Mouse (Mus musculus) embryonic facial prominence, embryonic 11.5 days (tissue): ENCODE measurements around the gene Sumf1. TPM values are rescaled to one million over a fixed set of nuclear protein-coding genes. Genes with fewer than 3 reads are reported as not detected.

ENCODE experiments used
- ATAC-seq: fragments of 200-750 bp; cut with Nextera tagmentation; replicated peaks from 2 replicates; pipeline ENCODE4 v1.8.0; 2017; ENCODE audit warnings: low read depth; ENCODE audit not compliant: insufficient number of reproducible peaks, low FRiP score, low TSS enrichment
- DNase-seq: peaks from one replicate; pipeline ENCODE4 v3.0.0-alpha.2; 2015; ENCODE audit warnings: low spot score
- H3K27ac ChIP-seq: fragments of 300-500 bp; sonication (generic); replicated peaks from 2 replicates; pipeline ENCODE4 v1.5.1; 2014; ENCODE audit warnings: mild to moderate bottlenecking, low read depth, low read length, control low read depth
- H3K27me3 ChIP-seq: fragments of 300-500 bp; sonication (generic); 2 replicates; pipeline ENCODE4 v1.6.1; 2014; ENCODE audit warnings: mild to moderate bottlenecking, low read length, moderate library complexity, mixed read lengths; ENCODE audit not compliant: control insufficient read depth, insufficient read depth
- H3K36me3 ChIP-seq: fragments of 300-500 bp; sonication (generic); replicated peaks from 2 replicates; pipeline ENCODE4 v1.6.1; 2014; ENCODE audit warnings: low read depth, mild to moderate bottlenecking, low read length, moderate library complexity, mixed read lengths; ENCODE audit not compliant: control insufficient read depth, insufficient read depth
- H3K4me1 ChIP-seq: fragments of 300-500 bp; sonication (generic); 2 replicates; pipeline ENCODE4 v1.6.1; 2014; ENCODE audit warnings: low read length, mixed read lengths; ENCODE audit not compliant: control insufficient read depth, insufficient read depth
- H3K4me2 ChIP-seq: fragments of 300-500 bp; sonication (generic); 2 replicates; pipeline ENCODE4 v1.6.1; 2014; ENCODE audit warnings: low read depth, mild to moderate bottlenecking, control low read depth, low read length, moderate library complexity
- H3K4me3 ChIP-seq: fragments of 300-500 bp; sonication (generic); 2 replicates; pipeline ENCODE4 v1.5.1; 2014; ENCODE audit warnings: low read depth, low read length, control low read depth
- H3K9ac ChIP-seq: fragments of 300-500 bp; sonication (generic); replicated peaks from 2 replicates; pipeline ENCODE4 v1.6.1; 2014; ENCODE audit warnings: mild to moderate bottlenecking, control low read depth, low read length
- H3K9me3 ChIP-seq: fragments of 300-500 bp; sonication (generic); replicated peaks from 2 replicates; pipeline ENCODE4 v1.6.1; 2016; ENCODE audit warnings: mild to moderate bottlenecking, low read length, inconsistent platforms, mixed read lengths; ENCODE audit not compliant: control insufficient read depth
- WGBS: fragments of 180-500 bp; shearing (Covaris S2); extraction: QIAGEN DNeasy Blood & Tissue Kit; methylation state at CpG from one replicate; pipeline ENCODE4 v1.1.7; 2014; 5-methylcytosine and 5-hydroxymethylcytosine counted together
- polyA plus RNA-seq: library from polyadenylated mRNA; unstranded; fragments of >200 nt; fragmentation: Nextera tagmentation; extraction: Ambion mirVana; gene quantifications from 2 replicates; pipeline ENCODE4 v1.2.1, GENCODE M21; 2014

Gene Sumf1
- polyA plus RNA-seq, 1 experiment from 2014 or later: 17.2 TPM

GRCm38 (mm10) chr6:108198286-108198685, 12.9 kb upstream of the Sumf1 start:
- Histone ChIP-seq H3K27me3 (no peaks in the 10 kb centered on the region), H3K9ac (no peak overlapping the region), H3K4me1 (no peaks in the 10 kb centered on the region), H3K4me2 (no peak overlapping the region), H3K27ac (no peak overlapping the region), H3K4me3 (no peak overlapping the region), H3K9me3 (no peaks in the 10 kb centered on the region), H3K36me3 (no peaks in the 10 kb centered on the region)
- DNase-seq (no peak), ATAC-seq (no peak)
- 88% methylated on average over 7 of the region's 7 CpGs for WGBS

DNA sequence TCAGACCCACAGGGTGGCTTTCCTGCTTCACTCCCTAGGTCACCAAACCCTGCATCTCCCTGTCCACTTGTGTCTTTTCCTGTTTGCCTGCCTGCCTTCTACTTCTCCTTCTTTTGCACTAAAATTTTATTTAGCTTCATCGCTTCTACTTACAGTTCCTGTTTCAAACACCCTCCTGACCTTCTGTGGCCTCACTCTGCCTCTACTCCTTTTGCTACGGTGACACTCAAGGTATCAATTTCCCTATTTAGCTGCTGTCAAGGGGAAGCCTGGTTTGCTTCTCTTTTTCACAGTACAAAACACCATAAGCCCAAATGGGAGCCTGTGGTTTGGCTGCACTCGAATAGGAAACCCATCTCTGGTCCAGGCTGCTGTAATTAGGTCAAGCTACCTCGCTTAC, 11.7 kb upstream of the Sumf1 start:
- no peaks in the 10 kb centered on the region for H3K9me3 ChIP-seq
- H3K4me2 ChIP-seq: no peak overlapping the region
- H3K4me3 ChIP-seq: no peak overlapping the region
- no peaks in the 10 kb centered on the region for H3K27me3 ChIP-seq
- H3K9ac ChIP-seq: no peak overlapping the region
- H3K27ac ChIP-seq: no peak overlapping the region
- DNase-seq (no peak), ATAC-seq (no peak)
- 61% methylated on average over 4 of the region's 4 CpGs for WGBS
- H3K36me3 ChIP-seq: no peaks in the 10 kb centered on the region
- H3K4me1 ChIP-seq: no peaks in the 10 kb centered on the region

DNA sequence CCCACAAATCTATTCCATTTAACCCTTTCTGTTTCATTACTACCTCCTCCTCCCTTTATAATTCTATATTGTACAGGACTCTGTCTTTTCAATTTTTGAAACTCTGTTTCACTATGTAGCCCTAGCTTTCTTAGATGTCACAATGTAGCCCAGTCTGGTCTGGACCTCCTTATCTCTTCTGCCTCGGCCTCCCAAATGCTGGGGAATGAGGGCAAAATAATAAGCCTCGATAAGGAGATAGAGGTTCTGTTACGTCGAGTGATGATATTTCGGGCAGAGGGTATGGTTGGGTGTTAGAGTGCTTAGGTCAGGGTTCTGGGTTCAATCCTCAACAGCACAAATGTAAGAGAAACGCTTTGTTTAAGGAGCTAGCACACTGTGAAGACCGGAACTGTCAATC, 11.3 kb upstream of the Sumf1 start:
- H3K27ac ChIP-seq: no peak overlapping the region
- ATAC-seq: no peak
- 83% methylated on average over 7 of the region's 7 CpGs for WGBS
- no peak for DNase-seq
- H3K4me1 ChIP-seq: no peaks in the 10 kb centered on the region
- no peaks in the 10 kb centered on the region for H3K9me3 ChIP-seq
- no peak overlapping the region for H3K4me2 ChIP-seq
- no peak overlapping the region for H3K4me3 ChIP-seq
- H3K9ac ChIP-seq: no peak overlapping the region
- H3K27me3 ChIP-seq: no peaks in the 10 kb centered on the region
- H3K36me3 ChIP-seq: no peaks in the 10 kb centered on the region

- 79% methylated on average over 4 of the region's 4 CpGs for WGBS
- H3K27ac ChIP-seq: no peak overlapping the region
- ATAC-seq: no peak
- H3K4me2 ChIP-seq: no peak overlapping the region
- no peak overlapping the region for H3K9ac ChIP-seq
- H3K36me3 ChIP-seq: no peaks in the 10 kb centered on the region
- H3K9me3 ChIP-seq: no peaks in the 10 kb centered on the region
- no peaks in the 10 kb centered on the region for H3K4me1 ChIP-seq
- no peaks in the 10 kb centered on the region for H3K27me3 ChIP-seq
- H3K4me3 ChIP-seq: no peak overlapping the region
- no peak for DNase-seq
Observed at GRCm38 (mm10) chr6:108192632-108193031, 7.2 kb upstream of the Sumf1 start.

GRCm38 (mm10) chr6:108190690-108191089, 5.3 kb upstream of the Sumf1 start:
- H3K27ac ChIP-seq: no peak overlapping the region
- no peak overlapping the region for H3K4me2 ChIP-seq
- no peaks in the 10 kb centered on the region for H3K9me3 ChIP-seq
- 76% methylated on average over 1 of the region's 1 CpGs for WGBS
- H3K9ac ChIP-seq: no peak overlapping the region
- no peaks in the 10 kb centered on the region for H3K36me3 ChIP-seq
- DNase-seq: no peak
- H3K4me3 ChIP-seq: no peak overlapping the region
- no peaks in the 10 kb centered on the region for H3K27me3 ChIP-seq
- H3K4me1 ChIP-seq: no peaks in the 10 kb centered on the region
- no peak for ATAC-seq

GRCm38 (mm10) chr6:108185685-108186009, 265 bp upstream of the Sumf1 start:
- H3K4me3 ChIP-seq: peak overlapping the region; percentile 85
- H3K27ac ChIP-seq: no peak overlapping the region
- peak overlapping the region; percentile 86; the same call in 1 of the 2 replicates for H3K9ac ChIP-seq
- no peaks in the 10 kb centered on the region for H3K36me3 ChIP-seq
- no peaks in the 10 kb centered on the region for H3K27me3 ChIP-seq
- peak overlapping the region; percentile 83 for H3K4me2 ChIP-seq
- no peak for ATAC-seq
- WGBS: 20% methylated on average over 4 of the region's 4 CpGs
- H3K4me1 ChIP-seq: no peaks in the 10 kb centered on the region
- no peaks in the 10 kb centered on the region for H3K9me3 ChIP-seq
- no peak for DNase-seq

GRCm38 (mm10) chr6:108179087-108179486, 6.3 kb downstream of the Sumf1 start:
- 94% methylated on average over 2 of the region's 2 CpGs for WGBS
- H3K9ac ChIP-seq: no peak overlapping the region
- H3K27ac ChIP-seq: no peak overlapping the region
- no peaks in the 10 kb centered on the region for H3K9me3 ChIP-seq
- DNase-seq (no peak), ATAC-seq (no peak)
- H3K4me2 ChIP-seq: no peak overlapping the region
- H3K4me1 ChIP-seq: no peaks in the 10 kb centered on the region
- H3K27me3 ChIP-seq: no peaks in the 10 kb centered on the region
- no peaks in the 10 kb centered on the region for H3K36me3 ChIP-seq
- H3K4me3 ChIP-seq: no peak overlapping the region

DNA sequence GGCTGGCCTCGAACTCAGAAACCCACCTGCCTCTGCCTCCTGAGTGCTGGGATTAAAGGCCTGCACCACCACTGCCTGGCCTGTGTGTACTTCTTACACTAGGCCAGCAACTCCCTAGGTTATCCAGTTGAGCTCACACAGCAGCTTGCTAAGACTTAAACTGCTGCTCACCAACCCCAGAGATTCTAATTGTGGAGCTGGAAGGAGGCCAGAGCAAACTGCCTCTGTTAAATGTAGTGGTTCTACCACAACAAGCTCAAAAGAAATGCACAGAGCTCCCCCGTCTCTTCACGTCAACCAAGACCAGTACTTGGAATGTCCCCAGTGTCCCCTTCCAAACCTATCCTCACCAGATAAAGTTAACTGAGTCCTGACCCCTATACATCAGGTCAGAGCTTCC, 11.2 kb downstream of the Sumf1 start:
- H3K4me1 ChIP-seq: no peaks in the 10 kb centered on the region
- 93% methylated on average over 3 of the region's 3 CpGs for WGBS
- no peak for ATAC-seq
- H3K9ac ChIP-seq: no peak overlapping the region
- H3K4me2 ChIP-seq: no peak overlapping the region
- DNase-seq: no peak
- H3K27ac ChIP-seq: no peak overlapping the region
- no peaks in the 10 kb centered on the region for H3K9me3 ChIP-seq
- H3K27me3 ChIP-seq: no peaks in the 10 kb centered on the region
- H3K4me3 ChIP-seq: no peak overlapping the region
- H3K36me3 ChIP-seq: no peaks in the 10 kb centered on the region

- no peak overlapping the region for H3K4me3 ChIP-seq
- H3K4me2 ChIP-seq: no peak overlapping the region
- no peak overlapping the region for H3K9ac ChIP-seq
- no peaks in the 10 kb centered on the region for H3K9me3 ChIP-seq
- H3K27me3 ChIP-seq: no peaks in the 10 kb centered on the region
- H3K27ac ChIP-seq: no peak overlapping the region
- ATAC-seq: no peak
- H3K4me1 ChIP-seq: no peaks in the 10 kb centered on the region
- 94% methylated on average over 1 of the region's 1 CpGs for WGBS
- no peaks in the 10 kb centered on the region for H3K36me3 ChIP-seq
- DNase-seq: no peak
Observed at GRCm38 (mm10) chr6:108172219-108172618, 13.2 kb downstream of the Sumf1 start.
